Mouse (Mus musculus): Measurements from ENCODE around the gene Tmem140.

GRCm38 (mm10) chr6:34874101-34874921, 11.4 kb downstream of the Tmem140 start:
- TF ChIP-seq EP300 (IDR thresholded peaks at IDR 0.05; ENCODE audit: low read depth in 1 of 2, low read length in 2 of 2), result peak; percentile 84 to 92
- TF ChIP-seq TCF12 (IDR thresholded peaks at IDR 0.05; ENCODE audit: low read depth, low read length), result peak; percentile 93
- TF ChIP-seq CHD1 (IDR thresholded peaks at IDR 0.05; ENCODE audit: low read depth, low read length), result peak; percentile 83; the same call in 1 of the 2 replicates
- TF ChIP-seq CTCF (IDR thresholded peaks at IDR 0.05 in 2 of 3, conservative IDR thresholded peaks at IDR 0.05 in 1 of 3; ENCODE audit: control insufficient read depth in 1 of 3, insufficient read depth in 1 of 3, low read depth in 2 of 3, low read length in 3 of 3, poor library complexity in 1 of 3, severe bottlenecking in 1 of 3), result no peak
- TF ChIP-seq HCFC1 (IDR thresholded peaks at IDR 0.05; ENCODE audit: low read depth, low read length), result peak; percentile 45
- TF ChIP-seq ZMIZ1 (IDR thresholded peaks at IDR 0.05; ENCODE audit: low read depth, low read length), result peak; percentile 15; the same call in 1 of the 2 replicates
- TF ChIP-seq SMC3 (IDR thresholded peaks at IDR 0.05; ENCODE audit: low read depth, low read length), result no peak
- no peak for TF ChIP-seq POLR2AphosphoS2 (IDR thresholded peaks at IDR 0.05; ENCODE audit: low read length)
- TF ChIP-seq MXI1 (IDR thresholded peaks at IDR 0.05; ENCODE audit: low read depth, low read length), result peak; percentile 79

All from MEL (cell line).